Mouse (Mus musculus) lung, postnatal 0 days (tissue): ENCODE data around the gene Trap1a.

Experiments used
- CTCF ChIP-seq: IDR thresholded peaks from 2 replicates; pipeline ENCODE4 v1.5.1; 2016; ENCODE audit warnings: antibody characterized with exemption, mild to moderate bottlenecking
- EP300 ChIP-seq: IDR thresholded peaks from 2 replicates; pipeline ENCODE4 v1.6.1; 2016; ENCODE audit warnings: antibody characterized with exemption, mild to moderate bottlenecking, control low read depth

DNA sequence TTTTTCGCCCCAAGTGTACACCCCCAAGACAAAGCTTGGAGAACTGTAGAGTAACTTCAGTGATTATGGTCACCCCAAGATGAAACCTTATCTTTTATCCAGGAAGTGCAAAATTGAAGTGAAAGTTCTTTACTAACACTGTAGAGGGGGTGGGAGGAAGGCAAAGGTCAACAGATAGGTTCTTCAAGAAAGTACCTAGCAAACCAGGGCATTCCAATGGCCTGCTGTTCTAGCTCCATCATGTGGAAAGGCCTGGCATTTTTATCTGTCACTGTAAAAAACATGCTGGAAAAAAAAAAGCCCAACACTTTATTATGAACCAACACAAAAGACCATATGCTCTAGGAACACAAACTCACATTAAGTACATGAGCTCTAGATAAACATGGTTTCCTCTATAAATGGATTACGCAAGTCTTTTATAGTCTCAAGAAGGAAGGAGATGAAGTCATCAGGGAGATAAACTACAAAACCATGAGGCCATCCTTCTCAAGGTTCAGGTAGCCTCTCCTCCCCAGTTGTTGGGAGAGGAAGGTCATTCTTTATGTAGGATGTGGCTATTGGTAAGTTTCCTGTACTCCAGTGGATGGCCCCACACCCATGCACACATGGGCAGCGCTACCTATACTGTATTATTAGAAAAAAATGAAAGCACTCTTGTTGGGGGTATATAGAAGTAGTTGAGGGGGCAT, 33.5 kb downstream of the Trap1a start:
- TF ChIP-seq CTCF (peak; percentile 54), EP300 (no peak; the same call in 1 of the 2 replicates)
